Mouse (Mus musculus): ENCODE measurements at regions not wholly inside any gene's neighbourhood (a gene's known extent, or its start where the extent isn't known, plus 50 kb on each side); places are given as distances from the start of the nearest gene placed in this dataset.
"Not testable (repeated sequence)": the region's sequence is repeated elsewhere in the genome, so short reads cannot be mapped to it uniquely, and the experiment has no call there.

DNA sequence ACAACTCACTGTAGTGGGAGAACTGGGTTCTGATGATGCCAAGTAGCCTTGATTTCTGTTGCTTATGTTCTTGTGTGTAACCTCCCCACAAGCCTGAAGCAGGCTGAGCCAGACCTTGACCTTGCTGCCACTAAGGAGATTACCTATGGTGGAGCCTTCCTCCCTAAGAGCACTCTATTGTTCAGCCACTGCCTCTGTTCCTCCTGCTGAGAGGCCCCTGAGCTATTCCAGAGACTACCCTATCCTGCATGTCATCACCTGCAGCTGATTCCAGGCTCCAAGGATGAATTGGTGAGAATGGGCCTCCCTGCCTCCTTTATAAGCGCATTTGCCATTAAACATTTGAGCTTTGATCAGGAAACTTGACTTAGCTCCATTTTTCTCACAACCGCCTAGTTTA is 60.8 kb upstream of the Dnajc1 start:
- in situ Hi-C loops (cut with MboI, MseI) = not testable (repeated sequence)

DNA sequence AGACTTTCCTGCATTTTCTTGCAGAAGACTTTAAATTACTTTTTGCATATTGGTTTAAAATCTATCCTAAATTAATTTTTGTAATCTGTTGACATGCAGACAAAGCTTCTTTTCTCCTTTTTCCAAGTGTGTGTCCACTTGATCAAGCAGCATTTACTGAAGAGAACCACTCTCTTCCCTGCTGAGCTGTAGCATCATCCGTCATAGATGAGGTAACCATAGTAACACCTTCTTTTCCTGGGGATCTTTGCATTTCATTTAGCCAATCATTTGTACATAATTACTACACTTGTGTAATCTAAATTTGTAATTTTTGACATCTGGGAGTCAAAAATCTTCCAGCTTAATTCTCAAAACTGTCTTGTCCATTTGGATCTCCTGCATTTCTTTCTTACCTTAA is 53.2 kb upstream of the Dnajc1 start:
- in situ Hi-C loops (cut with MboI, MseI) = loop anchor here in 1 of 2 experiments (10.0 kb wide), 1 partner anchor 69 kb away; no protein-coding TSS in a partner anchor
